Mouse (Mus musculus) mature B cell (primary cell): ENCODE data around the gene Clmn.

Source experiments
- in situ Hi-C: fragments of 300-500 bp; cut with MboI; formaldehyde crosslinking; loops from 2 replicates; pipeline ENCODE4 v1.14.3; 2019

Gene Clmn

DNA sequence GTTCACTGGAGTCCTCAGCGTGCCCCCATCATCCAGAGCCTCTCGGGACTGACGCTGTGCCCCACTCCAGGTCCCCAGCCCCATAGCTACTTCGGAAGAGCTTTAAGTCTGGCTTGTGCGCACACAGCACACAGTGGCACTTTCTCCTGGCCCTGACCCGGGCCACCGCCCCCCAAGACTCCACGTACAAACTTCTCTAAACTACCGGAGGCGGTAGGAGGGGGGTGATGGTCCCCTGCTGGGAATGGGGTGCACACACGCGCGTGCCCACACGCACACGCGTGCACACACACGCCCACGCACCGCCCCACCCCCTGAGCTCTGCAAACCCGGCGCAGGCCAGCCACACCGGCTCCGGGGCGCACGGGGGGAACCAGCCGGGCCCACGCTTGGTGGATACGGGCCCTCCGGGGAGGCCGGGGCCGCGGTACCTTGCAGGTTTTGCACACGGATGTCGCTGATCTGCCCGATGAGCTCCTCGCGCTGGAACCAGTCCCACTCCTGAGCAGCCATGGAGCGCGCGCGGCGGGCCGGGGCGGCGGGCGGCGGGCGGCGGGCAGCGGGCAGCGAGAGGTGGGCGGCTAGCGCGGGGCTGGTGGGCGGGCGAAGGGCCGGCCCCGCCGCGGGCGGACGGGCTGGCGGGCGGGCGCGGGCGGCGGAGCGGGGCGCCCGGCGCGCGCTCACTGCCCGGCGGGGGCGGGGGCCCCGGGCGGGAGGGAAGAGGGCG, at the start of gene Clmn:
Clmn (minus strand) TSS at position 638 of the 727 bp plus-strand sequence.
- in situ Hi-C loops = no loop called here

DNA sequence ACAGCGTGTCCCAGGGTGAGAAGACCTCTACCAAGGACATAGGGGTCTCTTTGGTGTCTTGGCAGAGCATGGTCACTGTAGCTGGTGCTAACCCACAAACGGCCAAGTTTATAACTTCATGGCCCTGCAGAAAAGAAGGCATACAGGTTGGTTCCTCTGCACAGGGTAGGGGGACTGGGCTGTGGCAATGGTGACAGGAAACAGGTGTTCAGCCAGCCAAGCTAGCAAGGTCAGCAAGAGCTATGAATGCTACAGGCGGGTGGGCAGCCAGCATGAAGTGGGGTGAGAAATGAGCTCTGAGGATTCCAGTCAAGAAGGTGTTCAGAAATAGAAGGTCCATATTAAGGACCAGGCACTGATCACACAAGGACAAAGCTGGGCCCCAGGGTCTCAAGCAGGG, 48.1 kb upstream of the Clmn start:
- in situ Hi-C loops = no loop called here

DNA sequence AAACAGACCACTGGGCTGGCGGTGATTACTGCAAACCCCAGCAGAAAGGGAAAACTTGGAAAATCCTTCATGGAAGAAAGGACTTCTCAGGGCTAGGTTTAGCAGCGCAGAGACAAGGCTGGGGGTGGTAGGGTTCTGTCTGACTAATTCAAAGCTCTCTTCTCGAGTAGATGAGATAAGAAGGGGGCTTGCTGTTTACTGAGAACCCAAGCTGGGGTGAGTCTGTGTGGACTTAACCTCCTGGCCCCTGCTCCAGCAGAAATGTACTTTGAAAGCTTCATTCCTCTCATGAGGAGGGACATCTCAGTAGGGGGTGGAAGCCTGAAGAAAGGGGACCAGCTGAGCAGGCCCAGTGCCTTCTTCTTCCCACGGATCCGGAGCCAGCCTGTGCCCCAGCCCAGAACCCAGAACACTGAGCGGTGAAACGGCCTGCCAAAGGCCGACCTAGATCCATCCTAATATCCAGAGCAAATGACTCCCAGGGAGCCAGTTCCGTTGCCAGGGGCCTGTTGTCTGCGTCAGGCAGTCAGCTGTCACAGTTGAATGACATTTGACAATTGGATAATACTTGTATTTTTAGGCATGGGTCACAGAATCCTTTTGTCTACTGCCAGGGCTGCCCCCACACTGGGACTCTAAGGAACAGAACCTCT, 47.5 kb upstream of the Clmn start:
- in situ Hi-C loops = no loop called here

DNA sequence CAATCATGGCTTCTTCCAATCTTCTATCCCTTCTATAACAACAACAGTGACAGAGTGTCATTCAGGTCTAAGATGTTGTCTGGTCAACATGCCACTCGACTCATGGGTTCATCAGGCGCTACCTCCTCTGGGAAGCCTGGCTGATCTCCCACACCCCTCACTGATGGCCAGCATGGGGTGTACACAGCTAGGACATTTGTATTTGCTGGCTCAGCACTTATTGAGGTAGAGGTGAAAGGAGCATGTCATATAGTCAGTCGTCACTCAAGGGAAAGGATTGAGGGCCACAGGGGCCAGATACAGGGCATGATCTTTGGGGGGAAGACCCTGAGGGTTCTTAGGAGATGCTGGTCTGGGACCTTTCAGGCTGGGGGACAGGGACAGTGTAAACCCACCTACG, 44.9 kb upstream of the Clmn start:
- in situ Hi-C loops = no loop called here

DNA sequence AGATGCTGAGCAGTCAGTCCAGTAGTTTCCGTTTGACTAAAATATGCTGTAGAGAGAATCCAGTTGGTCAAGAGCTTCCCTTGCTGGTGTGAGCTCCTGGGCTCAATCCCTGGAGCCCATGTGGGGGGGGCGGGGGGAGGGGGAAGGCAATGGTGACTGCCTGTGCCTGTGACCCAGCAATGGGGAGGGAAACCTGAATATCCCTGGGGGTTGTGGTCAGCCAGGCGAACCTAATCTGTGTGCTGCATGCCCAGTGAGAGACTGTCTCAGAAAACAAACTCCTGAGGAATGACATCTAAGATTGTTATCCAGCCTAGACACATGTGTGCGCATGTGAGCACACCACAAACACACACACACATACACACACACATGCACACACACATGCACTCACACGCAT, 44.1 kb upstream of the Clmn start:
- in situ Hi-C loops = no loop called here

DNA sequence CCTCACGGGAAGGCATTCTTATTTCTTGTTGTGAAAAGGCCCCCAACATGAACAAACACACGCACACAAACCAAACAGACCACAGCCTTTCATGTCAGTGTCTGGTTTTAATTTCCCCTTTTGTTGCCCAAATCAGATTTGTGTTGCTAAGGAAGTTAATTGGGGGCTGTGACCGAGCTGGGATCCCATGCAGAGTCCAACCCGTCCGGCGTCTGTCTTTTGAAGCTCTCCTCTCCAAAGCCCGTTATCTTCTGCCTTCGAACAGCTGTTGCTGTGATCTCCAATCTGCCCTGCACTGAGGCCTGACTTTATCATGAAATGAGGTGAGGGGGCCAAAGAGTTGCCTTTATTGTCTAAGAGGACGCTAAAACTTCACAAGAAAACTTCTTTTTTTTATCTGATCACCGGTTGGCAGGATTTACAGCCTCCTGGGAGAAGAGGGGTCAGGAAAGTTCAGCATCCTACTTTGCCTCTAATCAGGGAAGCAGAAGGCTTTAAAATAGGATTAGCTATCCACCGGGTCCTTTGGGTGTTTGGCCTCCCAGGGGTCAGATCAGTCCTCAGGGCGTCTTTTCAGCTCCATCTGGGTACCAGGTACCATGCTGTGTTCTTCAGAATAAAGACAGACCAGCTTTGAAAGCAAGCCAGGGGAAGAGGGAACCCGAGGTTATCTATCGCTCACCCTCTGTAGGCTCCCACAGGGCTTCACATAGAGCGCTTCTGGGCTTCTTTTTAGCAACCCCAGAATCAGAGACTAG, 43.3 kb upstream of the Clmn start:
- in situ Hi-C loops = no loop called here

DNA sequence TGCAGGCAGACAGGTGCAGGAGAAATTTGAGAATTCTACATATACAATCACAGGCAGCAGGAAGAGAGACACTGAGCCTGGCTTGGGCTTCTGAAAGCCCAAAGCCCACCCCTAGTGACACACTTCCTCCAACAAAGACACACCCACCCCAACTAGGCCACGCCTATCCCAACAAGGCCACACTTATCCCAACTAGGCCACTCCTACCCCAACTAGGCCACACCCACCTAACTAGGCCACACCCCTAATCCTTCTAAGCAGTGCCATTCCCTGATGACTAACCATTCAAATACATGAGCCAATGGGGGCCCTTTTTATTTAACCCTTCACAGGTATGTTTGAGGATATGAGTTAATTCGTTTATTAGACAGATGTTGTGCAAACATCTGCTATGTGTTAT, 42.3 kb upstream of the Clmn start:
- in situ Hi-C loops = no loop called here

DNA sequence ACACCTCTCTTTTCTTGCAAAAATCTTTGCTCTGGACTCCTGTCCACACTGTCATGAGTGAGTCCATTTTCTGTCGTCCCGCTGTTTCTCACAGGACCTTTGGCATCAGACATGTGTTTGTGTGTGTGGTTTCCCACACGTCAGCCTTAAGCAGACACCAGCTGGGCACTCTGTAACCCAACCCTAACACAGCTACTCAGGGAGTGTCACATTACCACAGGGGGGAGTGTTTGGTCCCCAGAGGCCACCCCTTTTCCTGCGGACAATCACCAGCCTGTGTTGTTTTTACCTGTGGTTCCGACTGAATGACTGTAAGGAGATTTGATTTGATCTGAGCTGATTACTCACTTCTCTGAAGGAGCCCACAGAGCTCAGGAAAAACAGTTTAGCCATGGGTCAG, 39.3 kb upstream of the Clmn start:
- in situ Hi-C loops = no loop called here

DNA sequence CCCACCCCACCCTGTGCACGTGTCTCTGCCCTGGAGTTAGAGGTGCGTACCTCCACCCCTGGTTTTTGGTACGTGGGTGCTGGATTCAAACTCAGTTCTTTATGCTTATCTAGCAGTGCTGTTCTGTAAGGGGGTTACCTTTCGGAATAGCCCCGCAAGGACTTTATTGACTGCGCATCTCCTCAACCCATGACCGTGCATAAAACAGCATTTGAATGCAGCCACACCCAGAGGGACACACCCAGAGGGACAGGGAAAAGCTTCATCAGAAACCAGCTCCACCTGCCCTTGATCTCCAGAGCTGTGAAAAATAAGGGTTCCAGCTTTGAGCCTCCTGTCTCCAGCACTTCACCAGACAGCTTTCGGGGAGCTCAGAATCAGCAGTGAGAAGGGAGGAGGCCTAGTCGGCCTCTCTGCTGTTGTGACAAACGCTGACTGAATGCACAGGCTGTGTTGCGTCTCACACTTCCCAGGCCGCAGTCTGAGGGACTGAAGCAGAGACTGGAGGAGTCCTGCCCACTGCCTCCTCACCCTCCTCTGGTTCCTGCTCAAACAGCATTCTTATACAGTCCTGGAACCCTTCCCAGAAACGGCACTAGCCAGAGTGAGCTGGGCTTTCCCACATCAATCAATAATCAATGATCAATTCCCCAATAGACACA, 37.6 kb upstream of the Clmn start:
- in situ Hi-C loops = no loop called here

DNA sequence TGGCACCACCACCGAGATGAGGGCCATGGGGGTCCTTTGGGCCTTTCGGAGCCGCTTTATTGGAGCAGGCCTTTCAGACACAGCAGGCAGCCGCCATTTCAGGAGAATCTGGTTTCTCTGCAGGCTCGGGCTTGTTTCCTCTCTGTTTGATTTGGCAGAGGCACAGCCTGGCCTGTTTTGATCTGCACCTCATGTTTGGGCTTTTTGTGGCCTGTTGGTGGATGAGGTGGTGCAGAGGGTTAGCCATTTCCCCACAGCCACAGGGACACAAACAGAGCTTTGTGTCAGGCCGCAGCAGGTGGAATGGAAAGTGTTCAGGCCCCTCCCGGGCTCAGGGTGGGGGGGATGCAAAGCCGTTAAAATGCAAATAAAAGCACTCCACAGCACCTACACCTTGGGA, 36.4 kb upstream of the Clmn start:
- in situ Hi-C loops = no loop called here

DNA sequence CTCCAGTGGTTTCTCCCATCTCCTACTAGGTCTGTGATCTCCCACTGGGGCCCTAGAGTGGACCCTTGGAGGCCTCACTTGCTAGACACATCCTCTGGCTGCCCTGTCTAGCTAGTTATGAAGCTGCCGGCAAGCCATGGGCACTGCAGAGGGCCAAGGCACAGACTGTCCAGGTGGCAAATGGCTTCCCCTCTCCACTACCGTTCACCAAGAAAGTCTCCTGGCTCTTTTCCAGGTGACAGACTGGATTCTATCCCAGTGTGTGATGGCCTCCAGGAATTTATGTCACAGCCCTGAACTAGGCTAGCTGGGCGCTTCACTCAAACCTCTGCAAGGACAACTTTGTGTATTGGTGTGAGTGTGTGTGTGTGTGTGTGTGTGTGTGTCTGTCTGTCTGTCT, 35.0 kb upstream of the Clmn start:
- in situ Hi-C loops = no loop called here

DNA sequence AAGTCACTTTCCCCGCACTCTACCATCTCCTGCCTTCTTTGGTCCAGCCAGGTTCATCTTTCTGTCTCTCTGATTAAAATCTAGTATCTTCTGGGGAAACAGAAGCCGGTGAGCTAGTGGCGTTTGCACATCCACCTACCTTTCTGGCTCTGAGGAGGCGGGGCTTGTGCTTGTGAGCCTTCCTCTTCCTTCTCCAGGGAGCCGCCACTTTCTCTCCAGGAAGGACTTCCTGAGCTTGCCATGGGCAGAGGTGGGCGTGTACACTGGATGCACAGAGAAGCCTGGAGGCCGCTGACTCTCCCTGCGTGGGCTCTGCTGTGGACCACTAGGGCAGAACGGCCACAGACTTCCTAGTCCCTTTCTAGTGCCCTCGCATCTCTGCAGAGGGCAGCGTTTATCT, 34.3 kb upstream of the Clmn start:
- in situ Hi-C loops = no loop called here

DNA sequence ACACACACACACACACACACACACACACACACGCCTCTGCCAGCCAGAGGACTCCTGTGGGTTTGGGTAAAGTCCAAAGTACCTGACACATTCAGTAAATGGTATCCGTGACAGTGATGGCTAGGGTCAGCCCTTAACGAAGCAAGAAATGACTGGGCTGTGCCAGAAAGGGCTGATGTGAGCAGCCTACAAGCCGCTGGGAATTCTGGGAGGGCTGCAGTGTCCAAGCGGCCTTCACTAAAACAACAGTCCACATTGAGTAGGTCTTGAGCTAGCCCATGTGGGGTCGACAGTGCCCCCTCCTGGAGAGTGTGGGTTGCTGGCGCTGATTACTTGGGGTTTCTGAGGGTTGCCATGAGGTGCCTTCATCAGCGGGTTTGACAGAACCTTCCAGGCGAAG, 33.8 kb upstream of the Clmn start:
- in situ Hi-C loops = no loop called here

DNA sequence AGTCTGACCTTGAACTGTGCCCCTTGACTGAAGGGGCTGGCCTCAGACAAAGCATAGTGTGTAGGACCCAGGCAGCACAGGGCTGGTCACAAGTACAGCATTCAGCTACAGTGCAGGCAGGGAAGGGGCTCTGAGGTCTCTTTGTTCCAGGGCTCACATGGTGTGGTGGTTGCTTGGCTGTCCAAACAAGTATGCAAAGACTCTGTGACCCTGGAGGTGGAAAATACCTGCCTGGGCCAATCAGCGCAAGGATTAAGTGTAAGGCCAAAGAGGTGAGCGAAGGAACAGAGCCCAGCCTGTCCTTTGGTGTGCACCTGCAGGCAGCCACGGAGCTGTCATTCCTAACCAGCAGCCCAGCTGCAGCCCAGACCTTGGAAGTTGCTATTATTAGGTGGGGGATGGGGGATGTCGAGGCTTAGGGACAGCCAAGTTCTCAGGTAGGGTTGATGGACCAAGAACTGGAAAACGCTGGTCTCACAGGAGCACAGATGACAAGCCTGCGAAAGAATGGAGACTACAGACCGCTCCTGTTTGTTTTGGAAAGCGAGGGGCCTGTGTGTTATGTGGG, 32.3 kb upstream of the Clmn start:
- in situ Hi-C loops = no loop called here

DNA sequence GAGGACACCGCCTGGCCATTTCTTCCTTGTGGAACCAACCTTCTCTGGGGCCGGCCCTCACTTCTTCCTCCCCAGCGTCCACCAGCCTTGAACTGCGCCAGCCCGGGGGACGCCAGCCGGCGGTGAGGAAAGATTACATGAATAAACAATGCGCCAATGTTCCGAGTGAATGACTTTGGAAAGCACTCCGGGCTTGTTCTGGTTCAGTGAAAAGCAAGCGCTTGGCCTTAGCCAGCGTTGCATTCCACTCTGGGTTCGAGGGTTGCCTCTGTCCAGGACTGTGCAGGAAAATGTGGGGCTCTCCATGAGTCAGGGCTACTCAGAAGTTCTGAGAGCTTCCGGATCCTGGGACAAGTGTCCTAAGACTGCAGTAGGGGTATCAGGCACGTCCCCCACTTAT, 31.8 kb upstream of the Clmn start:
- in situ Hi-C loops = no loop called here

DNA sequence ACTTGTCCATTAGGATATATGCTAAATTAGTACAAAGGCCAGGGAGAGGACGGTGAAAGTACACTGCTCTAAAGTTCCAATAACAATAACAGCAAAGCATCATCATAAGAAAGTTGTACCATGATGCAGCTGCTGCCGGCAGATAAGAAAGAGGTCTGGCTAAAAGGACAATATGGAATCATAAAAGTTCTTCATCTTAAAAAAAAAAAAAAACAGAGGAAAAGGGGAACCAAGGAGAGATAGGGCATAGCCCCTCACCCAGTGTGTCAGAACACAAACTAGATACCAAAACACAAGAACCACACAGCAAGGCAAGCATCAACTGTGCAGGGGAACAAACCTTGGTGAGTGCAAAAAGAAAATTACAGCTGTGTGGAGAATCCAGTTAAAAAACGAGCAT, 27.4 kb upstream of the Clmn start:
- in situ Hi-C loops = no loop called here

DNA sequence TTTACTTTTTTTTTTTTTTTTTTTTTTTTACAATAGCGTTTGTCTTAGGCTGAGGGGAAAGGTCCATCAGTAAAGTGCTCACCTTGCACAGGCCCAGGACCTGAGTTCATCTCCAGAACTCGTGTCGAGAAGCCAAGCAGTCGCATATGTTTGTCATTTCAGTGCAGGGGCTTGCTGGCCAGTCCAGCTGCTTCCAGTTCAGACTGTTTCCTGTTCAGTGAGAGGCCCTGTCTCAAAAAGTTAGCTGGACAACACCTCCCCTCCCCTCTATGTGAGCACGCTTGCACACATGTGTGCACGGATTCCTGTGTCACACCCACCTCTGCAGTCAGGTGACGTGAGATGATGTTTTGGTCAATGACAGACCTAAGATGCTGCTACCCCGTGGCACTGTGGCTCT, 25.2 kb upstream of the Clmn start:
- in situ Hi-C loops = no loop called here

DNA sequence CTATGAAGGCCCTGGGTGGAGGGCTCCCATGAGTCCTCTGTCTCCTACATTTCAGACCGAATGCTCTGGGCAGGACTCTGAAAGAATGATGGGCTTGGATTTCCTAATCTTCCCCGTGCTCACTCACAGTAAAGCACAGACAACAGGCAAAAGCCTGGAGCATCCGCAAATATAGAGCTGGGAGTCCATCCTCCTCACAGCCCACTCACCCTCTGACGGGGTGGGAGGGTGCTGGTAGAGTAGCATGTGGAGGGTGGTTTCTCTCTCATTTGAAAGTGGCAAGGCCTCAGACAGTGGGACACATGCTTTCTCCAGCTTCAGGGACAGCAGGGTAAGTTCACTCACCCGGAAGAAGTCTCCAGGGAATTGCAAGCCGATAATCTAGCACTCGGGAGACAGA, 21.2 kb upstream of the Clmn start:
- in situ Hi-C loops = no loop called here

DNA sequence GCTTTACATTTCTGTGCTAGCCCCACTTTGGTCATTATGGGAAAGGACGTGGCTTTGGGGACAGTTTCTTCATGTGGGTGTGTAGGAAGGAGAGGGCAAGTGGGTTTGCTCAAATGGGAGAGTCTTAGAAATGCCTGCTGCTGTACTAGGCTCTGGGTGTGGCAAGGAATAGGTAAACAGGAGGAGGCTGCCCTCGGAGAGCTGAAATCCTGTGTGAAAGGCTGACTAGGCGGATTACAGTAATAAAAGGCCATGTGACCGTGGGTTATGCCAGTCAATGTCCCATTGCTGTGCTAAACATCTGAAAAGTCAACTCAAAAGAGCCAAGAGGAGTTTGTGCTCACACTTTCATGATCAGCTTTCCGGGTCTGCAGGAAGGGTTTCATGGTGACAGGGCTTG, 17.7 kb upstream of the Clmn start:
- in situ Hi-C loops = no loop called here

DNA sequence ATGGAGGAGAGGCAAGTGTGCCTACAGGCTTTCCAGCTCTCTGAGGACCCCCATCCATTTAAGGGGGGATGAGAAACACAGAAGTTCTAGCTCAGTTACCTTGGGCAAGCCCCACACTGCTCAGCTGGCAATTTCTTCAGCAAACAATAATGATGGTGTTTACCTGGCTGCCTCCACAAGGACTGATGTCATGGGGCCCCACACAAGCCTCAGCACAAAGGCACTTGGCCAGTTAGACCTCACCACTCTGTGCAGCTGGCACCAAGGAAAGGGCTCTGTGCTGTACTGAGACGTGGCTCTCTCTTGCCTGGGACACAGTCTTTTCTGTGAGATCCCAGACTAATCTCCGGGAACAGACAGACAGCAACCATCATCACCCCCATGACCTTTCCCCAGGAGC, 17.2 kb upstream of the Clmn start:
- in situ Hi-C loops = no loop called here

DNA sequence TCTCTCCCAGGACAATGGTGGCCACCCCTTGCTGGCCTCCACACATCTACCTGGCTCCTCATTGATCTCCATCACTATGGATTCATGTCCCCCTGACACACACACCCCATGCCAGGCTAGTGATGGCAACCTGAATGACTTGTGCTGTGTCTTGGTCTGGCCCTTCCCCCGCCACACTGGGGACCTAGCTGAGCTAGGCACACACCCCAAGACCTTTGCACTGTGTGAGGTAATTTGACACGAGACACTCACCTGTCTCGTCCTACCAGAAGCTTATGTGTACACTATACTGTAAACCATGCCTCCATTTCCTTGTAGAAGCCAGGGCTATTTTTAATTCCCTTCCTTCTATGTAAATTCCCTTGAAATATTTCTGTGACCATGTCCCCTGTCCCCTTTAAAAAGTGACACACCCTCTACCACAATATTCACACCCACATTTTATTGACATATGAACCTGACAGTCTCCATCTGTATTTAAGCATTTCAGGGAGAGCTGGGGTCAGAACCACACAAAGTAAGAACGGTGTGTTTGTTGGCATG, 16.7 kb upstream of the Clmn start:
- in situ Hi-C loops = no loop called here

DNA sequence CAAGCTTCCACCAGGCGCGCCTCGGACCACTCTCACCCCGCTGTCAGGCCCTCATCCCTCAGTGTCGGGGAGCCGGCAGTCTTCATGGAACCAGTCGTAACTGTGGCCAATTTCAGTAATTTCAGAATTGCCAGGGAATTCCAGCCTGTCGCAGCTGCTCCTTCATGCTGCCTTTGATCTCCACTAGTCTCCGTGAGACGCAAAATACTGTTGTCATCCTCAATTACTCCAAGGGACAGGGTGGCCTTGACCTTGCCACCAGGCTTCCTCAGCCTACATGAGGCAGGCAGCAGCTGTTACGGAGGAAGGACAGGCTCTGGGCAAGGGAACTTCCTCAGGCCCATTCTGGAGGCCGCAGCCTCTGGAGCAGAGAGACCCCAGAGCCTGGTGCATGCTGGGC, 15.5 kb upstream of the Clmn start:
- in situ Hi-C loops = no loop called here
